Mouse (Mus musculus) embryo, embryonic 11 days (tissue): ENCODE data around the gene Faap20.
"Not testable (repeated sequence)": the region's sequence is repeated elsewhere in the genome, so short reads cannot be mapped to it uniquely, and the experiment has no call there.

ENCODE experiments used
- DNase-seq: peaks from one replicate; pipeline ENCODE4 v3.0.0-alpha.2; 2015

The Faap20 gene

GRCm38 (mm10) chr4:155221599-155222551 is 27.7 kb upstream of the Faap20 start:
- peak; percentile 77 for DNase-seq

- no peak for DNase-seq
These were observed 27.1 kb upstream of the Faap20 start, which contains the start of gene Ski for GRCm38 (mm10) chr4:155222552-155222840. Ski (minus strand) TSS chr4:155222592.

- peak; percentile 99 for DNase-seq
These were observed 26.6 kb upstream of the Faap20 start for GRCm38 (mm10) chr4:155222841-155223593.

GRCm38 (mm10) chr4:155223594-155224528 is 25.7 kb upstream of the Faap20 start:
- DNase-seq, result no peak

- DNase-seq, result no peak
These were observed 23.7 kb upstream of the Faap20 start for GRCm38 (mm10) chr4:155225918-155226317.

GRCm38 (mm10) chr4:155227986-155228385 is 21.6 kb upstream of the Faap20 start:
- DNase-seq, result no peak

GRCm38 (mm10) chr4:155228461-155228860 is 21.1 kb upstream of the Faap20 start:
- no peak for DNase-seq

GRCm38 (mm10) chr4:155233878-155234277 is 15.7 kb upstream of the Faap20 start:
- DNase-seq, result peak; percentile 69

- DNase-seq, result peak; percentile 45
These were observed 15.0 kb upstream of the Faap20 start for GRCm38 (mm10) chr4:155234371-155235310.

- peak; percentile 91 for DNase-seq
These were observed 14.1 kb upstream of the Faap20 start for GRCm38 (mm10) chr4:155235311-155236119.

GRCm38 (mm10) chr4:155236737-155237385 is 12.7 kb upstream of the Faap20 start:
- DNase-seq, result no peak

GRCm38 (mm10) chr4:155238276-155238675 is 11.3 kb upstream of the Faap20 start:
- no peak for DNase-seq

GRCm38 (mm10) chr4:155239494-155239893 is 10.1 kb upstream of the Faap20 start:
- no peak for DNase-seq

- DNase-seq, result no peak
These were observed 7.8 kb upstream of the Faap20 start for GRCm38 (mm10) chr4:155241789-155242188.

- DNase-seq, result no peak
These were observed 7.3 kb upstream of the Faap20 start for GRCm38 (mm10) chr4:155242292-155242691.

- DNase-seq, result no peak
These were observed 6.4 kb upstream of the Faap20 start for GRCm38 (mm10) chr4:155243233-155243632.

GRCm38 (mm10) chr4:155245770-155246492 is 3.7 kb upstream of the Faap20 start:
- no peak for DNase-seq

GRCm38 (mm10) chr4:155246691-155247105 is 2.9 kb upstream of the Faap20 start:
- DNase-seq, result no peak

- DNase-seq, result not testable (repeated sequence)
These were observed 1.5 kb upstream of the Faap20 start for GRCm38 (mm10) chr4:155248054-155248453.
